Mouse (Mus musculus): ENCODE measurements around the gene Asap3.

- TF ChIP-seq CTCF (IDR thresholded peaks at IDR 0.05; ENCODE audit: control insufficient read depth, insufficient read depth, insufficient read length) (no peak), USF1 (IDR thresholded peaks at IDR 0.05; ENCODE audit: low read depth) (no peak), CEBPB (IDR thresholded peaks at IDR 0.05; ENCODE audit: low read depth) (no peak), MAX (IDR thresholded peaks at IDR 0.05) (no peak)
These were observed 16.3 kb upstream of the Asap3 start for GRCm38 (mm10) chr4:136189912-136190311.

All from C2C12 (cell line).